Mouse (Mus musculus): ENCODE measurements at regions not wholly inside any gene's neighbourhood (a gene's known extent, or its start where the extent isn't known, plus 50 kb on each side); places are given as distances from the start of the nearest gene placed in this dataset.

DNA sequence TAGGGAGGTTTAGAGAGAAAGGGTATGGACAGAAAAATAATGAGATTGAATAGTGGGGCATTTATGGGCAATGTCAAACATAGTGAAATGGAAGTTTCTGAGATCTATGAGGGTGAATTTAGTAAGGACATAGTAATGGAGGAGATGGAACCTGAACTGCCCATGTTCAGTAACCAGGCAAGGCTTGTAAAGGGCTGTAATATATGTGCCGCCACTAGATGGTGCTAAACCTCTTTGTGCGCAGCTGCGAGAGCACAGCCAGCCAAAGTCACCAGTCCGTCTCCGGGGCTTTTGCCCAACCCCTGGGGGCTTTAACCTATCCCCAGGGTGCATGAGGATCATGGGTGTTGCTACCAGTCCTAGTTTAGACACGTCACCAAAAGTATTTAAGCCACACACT is 77.7 kb upstream of the Vmn2r25 start:
- intact Hi-C loops (cut with DNase I): loop anchor here (2.0 to 5.0 kb wide), 2 partner anchors 330 to 446 kb away; no protein-coding TSS in a partner anchor

GRCm38 (mm10) chr6:123937930-123938329 is 84.7 kb upstream of the Vmn2r25 start:
- intact Hi-C loops (cut with DNase I): no loop called here

GRCm38 (mm10) chr6:123961321-123961720 is 63.0 kb upstream of the Vmn2r26 start:
- intact Hi-C loops (cut with DNase I): no loop called here

DNA sequence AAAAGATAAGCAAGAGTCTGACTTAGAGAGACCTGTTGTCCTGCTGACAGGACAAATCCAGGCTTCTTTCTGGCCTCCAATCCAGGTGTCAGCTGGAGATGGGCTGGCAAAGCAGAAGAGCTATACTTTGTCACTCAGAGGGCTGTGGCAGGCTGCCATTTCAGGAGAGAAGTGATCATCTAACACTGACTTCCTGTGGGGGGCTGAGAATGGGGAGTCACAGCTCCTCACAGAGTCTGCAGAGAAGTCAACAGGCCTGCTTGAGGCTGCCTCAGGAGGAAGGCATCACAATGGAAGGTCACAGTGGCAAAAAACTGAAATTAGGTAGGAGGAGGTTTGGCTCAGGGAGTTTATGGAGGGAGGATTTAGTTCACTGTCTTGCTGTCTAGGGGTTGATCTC is 53.2 kb upstream of the Vmn2r26 start:
- intact Hi-C loops (cut with DNase I): no loop called here

Data from adrenal gland (tissue).